Mouse (Mus musculus) CH12.LX (cell line): ENCODE data around the gene Tusc2.

Experiments
- CHD1 ChIP-seq: IDR thresholded peaks from 2 replicates; pipeline ENCODE4 v1.6.1; 2012; ENCODE audit warnings: low read depth, low read length, improper control_type of control experiment, inconsistent platforms
- CHD2 ChIP-seq: IDR thresholded peaks from 2 replicates; pipeline ENCODE4 v1.6.1; 2011; ENCODE audit warnings: low read length, improper control_type of control experiment
- CTCF ChIP-seq, 2 experiments: IDR thresholded peaks in 1 of 2; conservative IDR thresholded peaks in 1 of 2; 2 replicates each; pipeline ENCODE4 v1.5.1; 2011 to 2012; ENCODE audit warnings: low read depth in 2 of 2, low read length in 2 of 2, improper control_type of control experiment in 1 of 2, inconsistent platforms in 1 of 2, mild to moderate bottlenecking in 1 of 2, moderate library complexity in 1 of 2
- ELF1 ChIP-seq: IDR thresholded peaks from 2 replicates; pipeline ENCODE4 v1.6.1; 2014; ENCODE audit warnings: low read depth, mild to moderate bottlenecking, inconsistent platforms, low read length, improper control_type of control experiment
- EP300 ChIP-seq: IDR thresholded peaks from 2 replicates; pipeline ENCODE4 v1.6.1; 2011; ENCODE audit warnings: low read length, improper control_type of control experiment
- JUND ChIP-seq: conservative IDR thresholded peaks from 2 replicates; pipeline ENCODE4 v1.6.1; 2011; ENCODE audit warnings: low read depth, low read length, improper control_type of control experiment
- MAFK ChIP-seq: IDR thresholded peaks from 2 replicates; pipeline ENCODE4 v1.6.1; 2011; ENCODE audit warnings: low read length, improper control_type of control experiment; ENCODE audit not compliant: insufficient replicate concordance
- MAX ChIP-seq: IDR thresholded peaks from 2 replicates; pipeline ENCODE4 v1.6.1; 2011; ENCODE audit warnings: low read length, improper control_type of control experiment
- MEF2A ChIP-seq: IDR thresholded peaks from 2 replicates; pipeline ENCODE4 v1.6.1; 2014; ENCODE audit warnings: low read depth, mild to moderate bottlenecking, inconsistent platforms, low read length, improper control_type of control experiment, borderline replicate concordance
- MXI1 ChIP-seq: IDR thresholded peaks from 2 replicates; pipeline ENCODE4 v1.6.1; 2011; ENCODE audit warnings: mild to moderate bottlenecking, low read depth, low read length, improper control_type of control experiment
- MYC ChIP-seq: IDR thresholded peaks from 2 replicates; pipeline ENCODE4 v1.6.1; 2011; ENCODE audit warnings: low read depth, mild to moderate bottlenecking, improper control_type of control experiment, low read length
- POLR2A ChIP-seq: IDR thresholded peaks from 2 replicates; pipeline ENCODE4 v1.6.1; 2011; ENCODE audit warnings: low read depth, mild to moderate bottlenecking, improper control_type of control experiment, low read length
- SIN3A ChIP-seq: IDR thresholded peaks from 2 replicates; pipeline ENCODE4 v1.6.1; 2012; ENCODE audit warnings: low read length, improper control_type of control experiment, inconsistent platforms
- TCF12 ChIP-seq: IDR thresholded peaks from 2 replicates; pipeline ENCODE4 v1.6.1; 2014; ENCODE audit warnings: low read depth, mild to moderate bottlenecking, inconsistent platforms, low read length, improper control_type of control experiment

DNA sequence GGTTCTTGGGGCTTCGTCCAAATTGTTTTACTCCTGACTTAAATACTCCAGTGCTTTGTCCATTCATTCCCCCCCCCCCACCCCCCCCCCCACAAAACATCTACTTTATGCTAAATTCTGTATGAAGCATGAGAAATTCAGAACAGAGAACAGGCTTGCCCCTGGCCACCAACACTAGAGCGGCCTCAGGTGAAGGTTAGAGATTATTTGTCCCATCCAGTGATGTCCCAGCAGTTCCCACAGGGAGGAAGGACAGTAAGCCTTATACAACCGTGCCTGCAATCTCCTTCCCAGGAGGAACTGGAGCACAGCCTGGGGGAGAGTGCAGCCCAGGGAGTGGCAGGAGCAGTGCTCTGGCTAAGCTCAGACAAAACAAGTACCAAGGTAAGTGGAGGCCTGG, 15.5 kb downstream of the Tusc2 start, which contains the start of gene Naa80:
- TF ChIP-seq MAX (no peak), CTCF (conservative IDR thresholded peaks at IDR 0.05 in 1 of 2, IDR thresholded peaks at IDR 0.05 in 1 of 2; ENCODE audit: low read depth in 2 of 2, low read length in 2 of 2) (no peak), CHD2 (no peak), EP300 (no peak), MAFK (no peak), ELF1 (no peak), CHD1 (no peak), MXI1 (no peak), JUND (no peak), MYC (no peak), SIN3A (no peak), TCF12 (no peak), POLR2A (no peak), MEF2A (no peak)
